ENCODE assay signal across 7 mouse cellular contexts in the genomic region with DNA sequence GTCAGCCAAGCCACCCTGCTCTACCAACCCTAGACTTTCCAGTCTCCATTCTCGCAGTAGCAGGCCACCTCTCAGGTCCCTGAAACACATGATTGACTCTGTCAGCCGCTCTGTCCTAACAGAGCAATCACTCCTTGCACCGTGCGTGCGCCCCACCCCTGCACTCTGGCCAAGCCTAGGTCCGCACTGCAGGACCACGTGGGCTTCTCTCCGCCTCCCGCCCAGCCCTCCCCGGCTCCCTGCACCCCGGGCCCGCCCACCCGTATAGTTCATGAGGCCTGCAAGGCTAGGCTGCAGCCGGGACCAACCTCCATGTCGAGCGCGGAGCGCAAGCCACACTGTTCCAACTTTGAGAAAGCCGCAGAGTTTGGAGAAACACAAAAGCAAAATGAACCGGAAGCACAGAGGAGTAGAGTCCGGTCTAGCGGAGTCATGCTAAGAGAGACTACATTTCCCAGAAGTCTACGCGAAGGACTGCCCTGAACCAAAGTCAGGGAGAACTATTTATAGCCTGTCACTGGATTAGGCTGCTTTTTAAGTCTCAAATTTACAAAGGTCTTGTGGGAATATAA. TPM values are rescaled to one million over a fixed set of nuclear protein-coding genes. Genes with fewer than 3 reads are reported as not detected.
DNase-seq lines count a peak whose midpoint lies in the region; ATAC-seq lines count a peak whose summit lies in the region.

No protein-coding gene starts in this region.

- peak overlapping the region; percentile 75 for H3K9ac ChIP-seq in intestine, embryonic 16.5 days (ENCODE audit: low read depth, low read length)
- peak overlapping the region; percentile 71 for H3K9ac ChIP-seq in midbrain, embryonic 11.5 days (ENCODE audit: low read length)

- H3K27ac ChIP-seq in intestine, embryonic 16.5 days (ENCODE audit: low read length) = peak overlapping the region; percentile 95
- peak overlapping the region; percentile 61; the same call in 1 of the 2 replicates for H3K27ac ChIP-seq in midbrain, embryonic 11.5 days (ENCODE audit: low read depth, low read length)

- no peaks in the 10 kb centered on the region for H3K36me3 ChIP-seq in intestine, embryonic 16.5 days (ENCODE audit: control insufficient read depth, insufficient read depth, low read length)
- H3K36me3 ChIP-seq in midbrain, embryonic 11.5 days (ENCODE audit: control insufficient read depth, insufficient read depth, low read length) = peaks cover 8% of the 10 kb centered on the region; the same call in 1 of the 2 replicates

- peak; percentile 68 for DNase-seq in adrenal gland, adult 8-10 months
- DNase-seq in embryo, embryonic 11.5 days (ENCODE audit: low read depth, low spot score) = peak; percentile 61
- DNase-seq in gastrocnemius, postnatal 4 days (ENCODE audit: low spot score in 2 of 2) = peak; percentile 39 to 74
- peak; percentile 73 to 74 for DNase-seq in left cerebral cortex, postnatal 36 days (ENCODE audit: low spot score in 2 of 2)
- peak; percentile 96 for DNase-seq in midbrain, embryonic 11.5 days (ENCODE audit: low spot score, missing footprints)
- peak; percentile 81 for DNase-seq in skeletal muscle tissue, adult 2 months (ENCODE audit: low read depth, low spot score)

- peak overlapping the region; percentile 68 for H3K4me2 ChIP-seq in intestine, embryonic 16.5 days (ENCODE audit: low read depth, low read length)
- peak overlapping the region; percentile 60 for H3K4me2 ChIP-seq in midbrain, embryonic 11.5 days

- H3K9me3 ChIP-seq in intestine, embryonic 16.5 days (ENCODE audit: control insufficient read depth, low read length) = no peaks in the 10 kb centered on the region
- no peaks in the 10 kb centered on the region; the same call in 1 of the 2 replicates for H3K9me3 ChIP-seq in midbrain, embryonic 11.5 days (ENCODE audit: control insufficient read depth, low read length)

- H3K4me3 ChIP-seq in intestine, embryonic 16.5 days (ENCODE audit: low read length) = peak overlapping the region; percentile 66
- H3K4me3 ChIP-seq in midbrain, embryonic 11.5 days (ENCODE audit: low read depth, low read length) = peak overlapping the region; percentile 65

- peak; percentile 100 for ATAC-seq in intestine, embryonic 16.5 days
- peak; percentile 99 for ATAC-seq in midbrain, embryonic 11.5 days (ENCODE audit: low FRiP score)

- intact Hi-C loops in left cerebral cortex, postnatal 36 days (cut with DNase I) = loop anchor here (1.0 to 10.0 kb wide), 2 partner anchors 20 to 734 kb away; partner anchors contain the start of genes Zfp273 and Zfp712

- H3K4me1 ChIP-seq in intestine, embryonic 16.5 days (ENCODE audit: control insufficient read depth, insufficient read depth, low read length) = peaks cover 7% of the 10 kb centered on the region; the same call in 1 of the 2 replicates
- no peaks in the 10 kb centered on the region for H3K4me1 ChIP-seq in midbrain, embryonic 11.5 days (ENCODE audit: control insufficient read depth, insufficient read depth, low read length)

- no peaks in the 10 kb centered on the region for H3K27me3 ChIP-seq in intestine, embryonic 16.5 days (replicated peaks; ENCODE audit: control insufficient read depth, insufficient read depth, low read length)
- H3K27me3 ChIP-seq in midbrain, embryonic 11.5 days (ENCODE audit: control insufficient read depth, insufficient read depth, low read length) = no peaks in the 10 kb centered on the region

- WGBS in intestine, embryonic 16.5 days = under 1% methylated on average over 24 of the region's 24 CpGs
- under 1% methylated on average over 24 of the region's 24 CpGs for WGBS in midbrain, embryonic 11.5 days

RNA-seq across cellular contexts. Expression of gene Zfp708, which starts 16.5 kb away (rescaled TPM):
- 1 to 10 TPM in 1 of 4 experiments, under 1 TPM in 2, not detected in 1; 0.73 to 2.2 (median 0.84) TPM for total RNA-seq in adrenal gland, adult 8-10 months (2022)
- 1 to 10 TPM; 1.3 to 1.7 TPM for total RNA-seq in gastrocnemius, postnatal 4 days (2021)
- polyA plus RNA-seq in intestine, embryonic 16.5 days (2015; fragmentation: Nextera tagmentation; extraction: Ambion mirVana) = 2.2 and 2.6 TPM in 2 replicates
- 1 to 10 TPM; 2.6 to 2.7 TPM for total RNA-seq in left cerebral cortex, postnatal 36 days (2021)
- polyA plus RNA-seq in midbrain, embryonic 11.5 days (2014; fragmentation: Nextera tagmentation; extraction: Ambion mirVana) = 8.5 and 10.3 TPM in 2 replicates

RNA-seq across cellular contexts. Expression of gene Zfp712, which starts 20.3 kb away (rescaled TPM):
- total RNA-seq in adrenal gland, adult 8-10 months (2022) = 1 to 10 TPM; 1.7 to 2.9 (median 2.2) TPM
- total RNA-seq in gastrocnemius, postnatal 4 days (2021) = 1 to 10 TPM; 1.5 to 1.8 TPM
- 2.2 and 2.4 TPM in 2 replicates for polyA plus RNA-seq in intestine, embryonic 16.5 days (2015; fragmentation: Nextera tagmentation; extraction: Ambion mirVana)
- total RNA-seq in left cerebral cortex, postnatal 36 days (2021) = 1 to 10 TPM; 3.8 to 4.9 TPM
- 6.0 and 6.7 TPM in 2 replicates for polyA plus RNA-seq in midbrain, embryonic 11.5 days (2014; fragmentation: Nextera tagmentation; extraction: Ambion mirVana)

RNA-seq across cellular contexts. Expression of gene Gm28557, which starts 27.2 kb away (rescaled TPM):
- total RNA-seq in adrenal gland, adult 8-10 months (2022) = 1 to 10 TPM; 5.1 to 8.4 (median 7.4) TPM
- total RNA-seq in gastrocnemius, postnatal 4 days (2021) = 1 to 10 TPM; 2.0 to 2.3 TPM
- 2.1 and 2.7 TPM in 2 replicates for polyA plus RNA-seq in intestine, embryonic 16.5 days (2015; fragmentation: Nextera tagmentation; extraction: Ambion mirVana)
- total RNA-seq in left cerebral cortex, postnatal 36 days (2021) = 1 to 10 TPM; 1.8 to 2.7 TPM
- 1.7 and 3.0 TPM in 2 replicates for polyA plus RNA-seq in midbrain, embryonic 11.5 days (2014; fragmentation: Nextera tagmentation; extraction: Ambion mirVana)

RNA-seq across cellular contexts. Expression of gene Rslcan18, which starts 34.8 kb away (rescaled TPM):
- total RNA-seq in adrenal gland, adult 8-10 months (2022) = 1 to 10 TPM in 2 of 4 experiments, under 1 TPM in 2; 0.62 to 2.5 (median 1.0) TPM
- under 1 TPM; 0.15 to 0.26 TPM for total RNA-seq in gastrocnemius, postnatal 4 days (2021)
- polyA plus RNA-seq in intestine, embryonic 16.5 days (2015; fragmentation: Nextera tagmentation; extraction: Ambion mirVana) = 0.16 and 0.43 TPM in 2 replicates
- under 1 TPM; 0.16 to 0.35 TPM for total RNA-seq in left cerebral cortex, postnatal 36 days (2021)
- polyA plus RNA-seq in midbrain, embryonic 11.5 days (2014; fragmentation: Nextera tagmentation; extraction: Ambion mirVana) = not detected in 2 replicates

RNA-seq across cellular contexts. Expression of gene Zfp759, which starts 40.2 kb away (rescaled TPM):
- total RNA-seq in adrenal gland, adult 8-10 months (2022) = 1 to 10 TPM; 3.9 to 7.1 (median 5.4) TPM
- 1 to 10 TPM; 2.8 to 3.4 TPM for total RNA-seq in gastrocnemius, postnatal 4 days (2021)
- 1.4 TPM in 2 replicates for polyA plus RNA-seq in intestine, embryonic 16.5 days (2015; fragmentation: Nextera tagmentation; extraction: Ambion mirVana)
- total RNA-seq in left cerebral cortex, postnatal 36 days (2021) = 10 to 100 TPM in 1 of 2 experiments, 1 to 10 TPM in 1; 7.5 to 10.4 TPM
- polyA plus RNA-seq in midbrain, embryonic 11.5 days (2014; fragmentation: Nextera tagmentation; extraction: Ambion mirVana) = 2.2 and 2.6 TPM in 2 replicates

Comparison
In these comparisons a context has a peak if more than half of its experiments do, and no peak if none do; other contexts are left out.
1. Peak in every context shown above with its lines: DNase-seq, ATAC-seq, H3K4me3 ChIP-seq and H3K27ac ChIP-seq.